Mouse (Mus musculus) MEL (cell line): ENCODE data around the gene Gnaq. TPM values are rescaled to one million over a fixed set of nuclear protein-coding genes. Genes with fewer than 3 reads are reported as not detected.
"Not testable (repeated sequence)": the region's sequence is repeated elsewhere in the genome, so short reads cannot be mapped to it uniquely, and the experiment has no call there.

Experiments
- DNase-seq: peaks from one replicate; pipeline ENCODE4 v3.0.0; 2011; ENCODE audit warnings: low read depth, low spot score
- H3K27ac ChIP-seq: 2 replicates; pipeline ENCODE4 v1.5.1; 2012; ENCODE audit warnings: low read depth, mild to moderate bottlenecking, control low read depth, low read length, moderate library complexity; ENCODE audit not compliant: control insufficient read depth
- H3K27me3 ChIP-seq, 2 experiments: fragments of 150-350 bp in 1 of 2; sonication (generic) in 1 of 2; 2 replicates each; pipeline ENCODE4 v1.6.1; 2012; ENCODE audit warnings: low read length in 2 of 2, mild to moderate bottlenecking in 2 of 2, improper control_type of control experiment in 1 of 2, moderate library complexity in 1 of 2; ENCODE audit not compliant: insufficient read depth in 2 of 2, control insufficient read depth in 1 of 2
- H3K36me3 ChIP-seq, 2 experiments: 2 replicates each; pipeline ENCODE4 v1.6.1; 2012 to 2014; ENCODE audit warnings: low read length in 2 of 2, improper control_type of control experiment in 1 of 2, inconsistent platforms in 1 of 2, mild to moderate bottlenecking in 1 of 2; ENCODE audit not compliant: insufficient read depth in 2 of 2, control insufficient read depth in 1 of 2
- H3K4me1 ChIP-seq, 2 experiments: fragments of 150-350 bp in 1 of 2; sonication (generic) in 1 of 2; 2 replicates each; pipeline ENCODE4 v1.6.1; 2012; ENCODE audit warnings: low read length in 2 of 2, improper control_type of control experiment in 1 of 2, mild to moderate bottlenecking in 1 of 2; ENCODE audit not compliant: insufficient read depth in 2 of 2, control insufficient read depth in 1 of 2
- H3K4me3 ChIP-seq, 2 experiments: fragments of 150-350 bp in 1 of 2; sonication (generic) in 1 of 2; 2 replicates each; pipeline ENCODE4 v1.5.1; 2012; ENCODE audit warnings: low read depth in 2 of 2, low read length in 2 of 2, mild to moderate bottlenecking in 2 of 2, moderate library complexity in 2 of 2, control low read depth in 1 of 2, improper control_type of control experiment in 1 of 2; ENCODE audit not compliant: control insufficient read depth in 1 of 2, insufficient read depth in 1 of 2
- H3K79me2 ChIP-seq: 2 replicates; pipeline ENCODE4 v1.6.1; 2012; ENCODE audit warnings: mild to moderate bottlenecking, low read length, moderate library complexity; ENCODE audit not compliant: control insufficient read depth, poor library complexity, insufficient read depth
- H3K9ac ChIP-seq: 2 replicates; pipeline ENCODE4 v1.6.1; 2012; ENCODE audit warnings: low read depth, mild to moderate bottlenecking, control low read depth, low read length, moderate library complexity; ENCODE audit not compliant: control insufficient read depth, poor library complexity, severe bottlenecking
- H3K9me3 ChIP-seq: fragments of 150-350 bp; sonication (generic); replicated peaks from 2 replicates; pipeline ENCODE4 v1.6.1; 2012; ENCODE audit warnings: mild to moderate bottlenecking, low read length, improper control_type of control experiment, moderate library complexity; ENCODE audit not compliant: insufficient read depth
- BHLHE40 ChIP-seq: IDR thresholded peaks from 2 replicates; pipeline ENCODE4 v1.6.1; 2012; ENCODE audit warnings: low read depth, mild to moderate bottlenecking, inconsistent platforms, low read length, improper control_type of control experiment, borderline replicate concordance
- CHD2 ChIP-seq: IDR thresholded peaks from 2 replicates; pipeline ENCODE4 v1.6.1; 2011; ENCODE audit warnings: low read length, improper control_type of control experiment
- ELF1 ChIP-seq: IDR thresholded peaks from 2 replicates; pipeline ENCODE4 v1.6.1; 2014; ENCODE audit warnings: low read depth, mild to moderate bottlenecking, inconsistent platforms, low read length, improper control_type of control experiment, moderate library complexity
- JUND ChIP-seq: IDR thresholded peaks from 2 replicates; pipeline ENCODE4 v1.6.1; 2011; ENCODE audit warnings: low read depth, mild to moderate bottlenecking, improper control_type of control experiment, low read length
- KAT2A ChIP-seq: conservative IDR thresholded peaks from 2 replicates; pipeline ENCODE4 v1.6.1; 2012; ENCODE audit warnings: low read depth, low read length, improper control_type of control experiment, inconsistent platforms
- MAFK ChIP-seq: IDR thresholded peaks from 2 replicates; pipeline ENCODE4 v1.6.1; 2011; ENCODE audit warnings: low read depth, mild to moderate bottlenecking, low read length, improper control_type of control experiment, borderline replicate concordance
- MAX ChIP-seq: IDR thresholded peaks from 2 replicates; pipeline ENCODE4 v1.6.1; 2011; ENCODE audit warnings: low read length, improper control_type of control experiment
- MEF2A ChIP-seq: IDR thresholded peaks from 2 replicates; pipeline ENCODE4 v1.6.1; 2014; ENCODE audit warnings: low read depth, mild to moderate bottlenecking, inconsistent platforms, low read length, improper control_type of control experiment; ENCODE audit not compliant: poor library complexity, insufficient replicate concordance, severe bottlenecking; ENCODE audit errors: extremely low read depth
- MYB ChIP-seq: IDR thresholded peaks from 2 replicates; pipeline ENCODE4 v1.6.1; 2011; ENCODE audit warnings: mild to moderate bottlenecking, low read depth, low read length, improper control_type of control experiment
- MYC ChIP-seq: IDR thresholded peaks from 2 replicates; pipeline ENCODE4 v1.6.1; 2011; ENCODE audit warnings: low read depth, mild to moderate bottlenecking, low read length, improper control_type of control experiment, moderate library complexity
- NRF1 ChIP-seq: IDR thresholded peaks from 2 replicates; pipeline ENCODE4 v1.6.1; 2014; ENCODE audit warnings: low read depth, mild to moderate bottlenecking, inconsistent platforms, low read length, improper control_type of control experiment, moderate library complexity; ENCODE audit not compliant: poor library complexity, insufficient read depth, severe bottlenecking
- POLR2AphosphoS2 ChIP-seq: IDR thresholded peaks from 2 replicates; pipeline ENCODE4 v1.6.1; 2011; ENCODE audit warnings: low read length, improper control_type of control experiment
- POLR2AphosphoS5 ChIP-seq: IDR thresholded peaks from 2 replicates; pipeline ENCODE4 v1.6.1; 2012; ENCODE audit warnings: low read depth, borderline replicate concordance, mild to moderate bottlenecking, inconsistent platforms, low read length, moderate library complexity, mixed read lengths
- SIN3A ChIP-seq: IDR thresholded peaks from 2 replicates; pipeline ENCODE4 v1.6.1; 2012; ENCODE audit warnings: low read length, improper control_type of control experiment, inconsistent platforms
- TAL1 ChIP-seq: IDR thresholded peaks from 2 replicates; pipeline ENCODE4 v1.6.1; 2012; ENCODE audit warnings: mild to moderate bottlenecking, inconsistent platforms, low read length, moderate library complexity, mixed read lengths
- TCF12 ChIP-seq: IDR thresholded peaks from 2 replicates; pipeline ENCODE4 v1.6.1; 2014; ENCODE audit warnings: low read depth, mild to moderate bottlenecking, inconsistent platforms, low read length, improper control_type of control experiment, moderate library complexity
- UBTF ChIP-seq: IDR thresholded peaks from 2 replicates; pipeline ENCODE4 v1.6.1; 2012; ENCODE audit warnings: low read depth, mild to moderate bottlenecking, inconsistent platforms, low read length, improper control_type of control experiment, moderate library complexity, borderline replicate concordance; ENCODE audit not compliant: insufficient read depth
- USF1 ChIP-seq: IDR thresholded peaks from 2 replicates; pipeline ENCODE4 v1.6.1; 2014; ENCODE audit warnings: low read depth, mild to moderate bottlenecking, inconsistent platforms, low read length, improper control_type of control experiment, moderate library complexity
- USF2 ChIP-seq, 2 experiments: IDR thresholded peaks; 2 replicates each; pipeline ENCODE4 v1.6.1; 2011 to 2012; ENCODE audit warnings: improper control_type of control experiment in 2 of 2, low read length in 2 of 2, borderline replicate concordance in 1 of 2, inconsistent platforms in 1 of 2, low read depth in 1 of 2, mild to moderate bottlenecking in 1 of 2; ENCODE audit not compliant: insufficient read depth in 1 of 2
- polyA plus RNA-seq, 2 experiments: library from polyadenylated mRNA; stranded (reverse) in 1 of 2; unstranded in 1 of 2; fragments of >175 nt in 1 of 2; fragments of >200 nt in 1 of 2; gene quantifications; 2 replicates each; pipeline versions ENCODE4 v1.2.1 to v1.2.4; 2012; ENCODE audit warnings: low replicate concordance in 2 of 2, low read depth in 1 of 2; ENCODE audit not compliant: insufficient read length in 2 of 2, insufficient read depth in 1 of 2, missing spikeins in 1 of 2
- total RNA-seq: library from RNA; depleted of rRNA; stranded (reverse); fragments of 300-350 nt; gene quantifications from 2 replicates; pipeline ENCODE4 v1.2.3, GENCODE M21; 2012

Gnaq gene
- total and polyA plus RNA-seq, 3 experiments = not detected

DNA sequence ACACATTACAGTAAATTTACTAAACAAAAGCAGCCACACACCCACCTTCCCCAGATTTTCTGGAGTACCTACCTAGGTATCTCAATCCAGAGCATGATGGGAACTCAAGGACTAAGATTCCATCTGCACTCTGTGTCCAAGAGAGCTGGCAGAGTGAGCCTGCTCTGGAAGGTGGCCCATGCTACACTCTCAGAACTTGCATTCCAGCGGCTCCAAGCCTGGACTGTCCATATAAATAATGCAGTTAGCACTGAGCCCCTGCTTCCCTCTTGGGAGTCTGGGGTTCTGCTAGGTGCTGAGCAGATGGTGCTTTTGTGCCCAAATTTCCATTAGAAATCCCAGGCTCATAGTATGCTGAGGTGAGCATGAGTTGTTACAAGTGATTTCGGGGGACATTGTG lies 28.1 kb downstream of the Gnaq start:
- no peak overlapping the region for H3K4me3 ChIP-seq
- DNase-seq = no peak
- no peak overlapping the region for H3K9ac ChIP-seq
- no peaks in the 10 kb centered on the region for H3K79me2 ChIP-seq
- no peak overlapping the region for H3K27ac ChIP-seq
- no peaks in the 10 kb centered on the region; a peak in 1 of 4 replicates for H3K27me3 ChIP-seq
- no peaks in the 10 kb centered on the region for H3K4me1 ChIP-seq
- no peaks in the 10 kb centered on the region for H3K36me3 ChIP-seq
- no peaks in the 10 kb centered on the region for H3K9me3 ChIP-seq
- TF ChIP-seq MAFK (no peak), TAL1 (no peak)

DNA sequence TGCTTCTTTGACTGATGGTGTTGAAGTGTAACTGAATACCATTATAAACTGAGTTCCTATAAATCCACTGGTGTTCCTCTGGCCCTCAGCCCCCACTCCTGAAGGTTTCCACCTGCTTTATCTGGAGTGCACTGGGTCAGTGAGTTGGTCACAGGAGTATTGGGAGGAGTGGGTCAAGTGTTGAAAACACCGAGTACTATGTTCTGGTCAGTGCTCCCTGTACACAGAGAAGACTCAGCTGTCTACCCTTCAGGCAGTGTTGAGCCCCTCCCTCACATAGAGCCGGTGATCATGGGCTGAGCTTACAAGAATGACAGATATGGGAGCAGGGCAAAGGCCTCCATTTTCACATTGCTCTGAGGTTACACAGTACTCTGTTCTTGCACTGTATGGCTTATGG lies 28.6 kb downstream of the Gnaq start:
- H3K36me3 ChIP-seq = no peaks in the 10 kb centered on the region
- no peaks in the 10 kb centered on the region for H3K9me3 ChIP-seq
- no peak overlapping the region for H3K27ac ChIP-seq
- TF ChIP-seq SIN3A (no peak), UBTF (no peak), POLR2AphosphoS2 (no peak), MAFK (no peak), MAX (no peak), MYB (no peak), POLR2AphosphoS5 (no peak), ELF1 (no peak), CHD2 (no peak), KAT2A (no peak), USF2 (IDR thresholded peaks at IDR 0.05; ENCODE audit: borderline replicate concordance in 1 of 2, insufficient read depth in 1 of 2, low read depth in 1 of 2, low read length in 2 of 2) (no peak), USF1 (no peak), MEF2A (no peak), JUND (no peak), TCF12 (no peak), MYC (no peak), NRF1 (no peak), BHLHE40 (no peak)
- no peaks in the 10 kb centered on the region for H3K79me2 ChIP-seq
- no peak overlapping the region for H3K9ac ChIP-seq
- no peaks in the 10 kb centered on the region; a peak in 1 of 4 replicates for H3K27me3 ChIP-seq
- H3K4me1 ChIP-seq = no peaks in the 10 kb centered on the region
- no peak overlapping the region for H3K4me3 ChIP-seq
- no peak for DNase-seq

DNA sequence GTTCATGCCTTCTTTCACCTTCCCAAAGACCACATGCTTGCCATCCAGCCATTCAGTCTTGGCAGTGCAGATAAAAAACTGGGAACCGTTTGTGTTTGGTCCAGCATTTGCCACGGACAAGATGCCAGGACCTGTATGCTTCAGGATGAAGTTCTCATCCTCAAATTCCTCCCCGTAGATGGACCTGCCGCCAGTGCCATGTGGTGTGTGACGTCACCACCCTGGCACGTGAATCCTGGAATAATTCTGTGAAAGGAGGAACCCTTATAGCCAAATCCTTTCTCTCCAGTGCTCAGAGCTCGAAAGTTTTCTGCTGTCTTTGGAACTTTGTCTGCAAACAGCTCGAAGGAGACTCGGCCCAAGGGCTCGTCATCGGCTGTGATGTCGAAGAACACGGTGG lies 31.8 kb downstream of the Gnaq start:
- not testable (repeated sequence) for H3K79me2 ChIP-seq, H3K4me1 ChIP-seq, H3K27me3 ChIP-seq, H3K9ac ChIP-seq, DNase-seq, H3K4me3 ChIP-seq, H3K9me3 ChIP-seq, H3K27ac ChIP-seq, H3K36me3 ChIP-seq
